Mouse (Mus musculus) forebrain, embryonic 13.5 days (tissue): Measurements from ENCODE around the gene Map2k1. TPM values are rescaled to one million over a fixed set of nuclear protein-coding genes. Genes with fewer than 3 reads are reported as not detected.
A peak's percentile ranks its signal among the peaks of the same experiment; 100 is the strongest.
"Not testable (repeated sequence)": the region's sequence is repeated elsewhere in the genome, so short reads cannot be mapped to it uniquely, and the experiment has no call there.

Experiments used
- ATAC-seq: fragments of 200-750 bp; cut with Nextera tagmentation; 2 replicates; pipeline ENCODE4 v1.8.0; 2017
- H3K27ac ChIP-seq: fragments of 300-500 bp; sonication (generic); 2 replicates; pipeline ENCODE4 v1.5.1; 2015; ENCODE audit warnings: inconsistent platforms, mild to moderate bottlenecking, moderate library complexity
- H3K27me3 ChIP-seq: fragments of 300-500 bp; sonication (generic); 2 replicates; pipeline ENCODE4 v1.6.1; 2015; ENCODE audit warnings: mild to moderate bottlenecking, inconsistent platforms
- H3K36me3 ChIP-seq: fragments of 300-500 bp; sonication (generic); 2 replicates; pipeline ENCODE4 v1.6.1; 2015; ENCODE audit warnings: mild to moderate bottlenecking, inconsistent platforms; ENCODE audit not compliant: poor library complexity, severe bottlenecking
- H3K4me1 ChIP-seq: fragments of 300-500 bp; sonication (generic); 2 replicates; pipeline ENCODE4 v1.6.1; 2015; ENCODE audit warnings: inconsistent platforms
- H3K4me2 ChIP-seq: fragments of 300-500 bp; sonication (generic); 2 replicates; pipeline ENCODE4 v1.6.1; 2015; ENCODE audit warnings: inconsistent platforms, mild to moderate bottlenecking, moderate library complexity
- H3K4me3 ChIP-seq: fragments of 300-500 bp; sonication (generic); 2 replicates; pipeline ENCODE4 v1.5.1; 2015; ENCODE audit warnings: mild to moderate bottlenecking, inconsistent platforms
- H3K9ac ChIP-seq: fragments of 300-500 bp; sonication (generic); 2 replicates; pipeline ENCODE4 v1.6.1; 2015; ENCODE audit warnings: mild to moderate bottlenecking, inconsistent platforms
- H3K9me3 ChIP-seq: fragments of 300-500 bp; sonication (generic); replicated peaks from 2 replicates; pipeline ENCODE4 v1.6.1; 2016; ENCODE audit warnings: inconsistent platforms
- WGBS: fragments of 180-500 bp; shearing (Covaris S2); methylation state at CpG from one replicate; pipeline ENCODE4 v1.1.7; 2015; 5-methylcytosine and 5-hydroxymethylcytosine counted together
- polyA plus RNA-seq: library from polyadenylated mRNA; unstranded; fragments of >200 nt; fragmentation: Nextera tagmentation; extraction: Ambion mirVana; gene quantifications from 2 replicates; pipeline ENCODE4 v1.2.1, GENCODE M21; 2015

The Map2k1 gene
- polyA plus RNA-seq, 1 experiment from 2014 or later: 40.3 TPM

GRCm38 (mm10) chr9:64271249-64271648 is 17.8 kb upstream of the Map2k1 start:
- H3K4me1 ChIP-seq: no peaks in the 10 kb centered on the region
- 75% methylated on average over 3 of the region's 3 CpGs for WGBS
- H3K27ac ChIP-seq: no peak overlapping the region
- no peaks in the 10 kb centered on the region for H3K9me3 ChIP-seq
- H3K36me3 ChIP-seq: no peaks in the 10 kb centered on the region
- H3K4me2 ChIP-seq: no peak overlapping the region
- H3K27me3 ChIP-seq: no peaks in the 10 kb centered on the region
- no peak overlapping the region for H3K9ac ChIP-seq
- ATAC-seq: no peak
- no peak overlapping the region for H3K4me3 ChIP-seq

DNA sequence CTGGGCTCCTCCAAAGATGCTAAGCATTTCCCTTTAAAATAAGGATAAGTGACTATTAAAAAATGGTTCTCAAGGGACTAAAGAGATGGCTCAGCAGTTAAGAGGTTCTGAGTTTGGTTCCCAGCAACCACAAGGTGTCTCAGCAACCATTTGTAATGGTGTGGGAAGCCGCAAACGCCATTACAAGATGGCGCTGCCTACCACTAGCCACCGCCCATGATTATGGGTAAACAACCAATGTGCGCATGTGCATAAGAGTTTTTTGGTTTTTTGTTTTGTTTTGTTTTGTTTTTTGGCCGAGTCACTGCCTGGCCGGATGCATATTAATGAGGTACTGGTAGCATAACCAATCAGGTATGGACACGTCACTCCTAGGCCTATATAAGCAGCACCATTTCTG is 15.4 kb upstream of the Map2k1 start:
- not testable (repeated sequence) for ATAC-seq, H3K4me3 ChIP-seq
- 93% methylated on average over 8 of the region's 8 CpGs for WGBS

GRCm38 (mm10) chr9:64268196-64268595 is 14.8 kb upstream of the Map2k1 start:
- Histone ChIP-seq H3K9ac (no peak overlapping the region), H3K36me3 (no peaks in the 10 kb centered on the region), H3K4me1 (no peaks in the 10 kb centered on the region), H3K4me3 (no peak overlapping the region), H3K27ac (no peak overlapping the region), H3K4me2 (no peak overlapping the region), H3K27me3 (no peaks in the 10 kb centered on the region), H3K9me3 (no peaks in the 10 kb centered on the region)
- no peak for ATAC-seq
- 88% methylated on average over 10 of the region's 10 CpGs for WGBS

More for the DNA sequence above, 15.4 kb upstream of the Map2k1 start:
- not testable (repeated sequence) for H3K9me3 ChIP-seq, H3K4me2 ChIP-seq, H3K27ac ChIP-seq, H3K36me3 ChIP-seq, H3K9ac ChIP-seq, H3K4me1 ChIP-seq, H3K27me3 ChIP-seq

GRCm38 (mm10) chr9:64267231-64267630 is 13.8 kb upstream of the Map2k1 start:
- Histone ChIP-seq H3K36me3 (no peaks in the 10 kb centered on the region), H3K27ac (no peak overlapping the region), H3K9ac (no peak overlapping the region), H3K9me3 (no peaks in the 10 kb centered on the region), H3K4me3 (no peak overlapping the region), H3K27me3 (no peaks in the 10 kb centered on the region), H3K4me1 (no peaks in the 10 kb centered on the region), H3K4me2 (no peak overlapping the region)
- ATAC-seq: no peak
- 85% methylated on average over 1 of the region's 1 CpGs for WGBS

DNA sequence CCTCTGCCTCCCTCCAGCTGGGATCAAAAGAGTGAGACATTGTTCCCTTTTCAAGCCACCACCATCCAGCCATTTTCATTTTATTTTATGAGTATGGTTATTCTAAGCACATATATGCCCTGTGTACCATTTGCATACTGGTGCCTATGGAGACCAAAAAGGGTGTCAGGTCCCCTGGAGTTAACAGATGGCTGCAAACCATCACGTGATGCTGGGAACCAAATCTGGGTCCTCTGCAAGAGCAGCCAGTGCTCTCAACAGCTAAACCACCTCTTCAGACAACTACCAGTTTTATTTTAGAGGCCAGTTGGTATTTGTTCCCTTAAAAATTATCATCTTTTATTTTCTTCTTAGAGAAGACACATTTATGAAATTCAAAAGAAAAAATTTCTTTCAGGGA is 11.4 kb upstream of the Map2k1 start:
- no peak for ATAC-seq
- 59% methylated on average over 1 of the region's 1 CpGs for WGBS
- H3K36me3 ChIP-seq: no peaks in the 10 kb centered on the region
- H3K9me3 ChIP-seq: 0 out of 2 replicates have a peak, but pooled peaks cover 2% of the 10 kb centered on the region
- no peak overlapping the region for H3K9ac ChIP-seq
- H3K4me1 ChIP-seq: no peaks in the 10 kb centered on the region
- H3K27me3 ChIP-seq: no peaks in the 10 kb centered on the region
- no peak overlapping the region for H3K27ac ChIP-seq
- no peak overlapping the region for H3K4me2 ChIP-seq
- no peak overlapping the region for H3K4me3 ChIP-seq

DNA sequence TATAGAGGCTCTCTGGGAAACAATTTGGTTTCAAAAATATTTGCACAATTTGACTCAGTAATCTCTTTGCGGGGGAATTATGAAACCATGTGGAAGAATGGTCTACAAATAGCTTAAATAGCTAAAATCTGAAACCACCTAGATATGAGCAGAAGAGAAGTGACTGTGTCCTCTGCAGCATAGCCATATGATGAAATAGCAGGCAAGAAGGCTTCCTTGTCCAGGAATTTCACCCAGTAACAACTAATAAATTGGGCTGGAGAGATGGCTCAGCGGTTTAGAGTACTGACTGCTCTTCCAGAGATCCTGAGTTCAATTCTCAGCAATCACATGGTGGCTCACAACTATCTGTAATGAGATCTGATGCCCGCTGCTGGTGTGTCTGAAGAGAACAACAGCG is 7.6 kb upstream of the Map2k1 start:
- H3K9me3 ChIP-seq: 0 out of 2 replicates have a peak, but pooled peaks cover 2% of the 10 kb centered on the region
- 92% methylated on average over 4 of the region's 4 CpGs for WGBS
- H3K27ac ChIP-seq: no peak overlapping the region
- H3K27me3 ChIP-seq: no peaks in the 10 kb centered on the region
- no peaks in the 10 kb centered on the region for H3K36me3 ChIP-seq
- H3K4me1 ChIP-seq: no peaks in the 10 kb centered on the region
- no peak for ATAC-seq
- no peak overlapping the region for H3K4me3 ChIP-seq
- no peak overlapping the region for H3K9ac ChIP-seq
- no peak overlapping the region for H3K4me2 ChIP-seq

- Histone ChIP-seq H3K27me3 (no peaks in the 10 kb centered on the region), H3K4me2 (no peak overlapping the region), H3K4me1 (no peaks in the 10 kb centered on the region), H3K9me3 (0 out of 2 replicates have a peak, but pooled peaks cover 2% of the 10 kb centered on the region), H3K36me3 (no peaks in the 10 kb centered on the region), H3K4me3 (no peak overlapping the region), H3K9ac (no peak overlapping the region), H3K27ac (no peak overlapping the region)
- 89% methylated on average over 5 of the region's 5 CpGs for WGBS
- ATAC-seq: no peak
Measured at GRCm38 (mm10) chr9:64259906-64260305, 6.5 kb upstream of the Map2k1 start.

- 95% methylated on average over 3 of the region's 3 CpGs for WGBS
Measured at GRCm38 (mm10) chr9:64256204-64256603, 2.8 kb upstream of the Map2k1 start.

GRCm38 (mm10) chr9:64255422-64255821 is 2.0 kb upstream of the Map2k1 start:
- Histone ChIP-seq H3K4me2 (no peak overlapping the region), H3K4me1 (peaks cover 18% of the 10 kb centered on the region), H3K27me3 (no peaks in the 10 kb centered on the region), H3K27ac (no peak overlapping the region), H3K36me3 (no peaks in the 10 kb centered on the region), H3K4me3 (no peak overlapping the region), H3K9me3 (no peaks in the 10 kb centered on the region), H3K9ac (no peak overlapping the region)
- 83% methylated on average over 3 of the region's 3 CpGs for WGBS
- no peak for ATAC-seq

More at GRCm38 (mm10) chr9:64256204-64256603, 2.8 kb upstream of the Map2k1 start:
- Histone ChIP-seq H3K27me3 (no peaks in the 10 kb centered on the region), H3K27ac (no peak overlapping the region), H3K4me1 (peaks cover 15% of the 10 kb centered on the region), H3K36me3 (no peaks in the 10 kb centered on the region), H3K4me2 (no peak overlapping the region), H3K9me3 (no peaks in the 10 kb centered on the region), H3K4me3 (no peak overlapping the region), H3K9ac (no peak overlapping the region)
- no peak for ATAC-seq

- no peaks in the 10 kb centered on the region for H3K9me3 ChIP-seq
- no peak; the same call in 1 of the 2 replicates for ATAC-seq
- peak overlapping the region; percentile 95 for H3K4me2 ChIP-seq
- peak overlapping the region; percentile 89 for H3K9ac ChIP-seq
- H3K27me3 ChIP-seq: no peaks in the 10 kb centered on the region
- WGBS: under 1% methylated on average over 16 of the region's 16 CpGs
- peak overlapping the region; percentile 88; the same call in 1 of the 2 replicates for H3K27ac ChIP-seq
- H3K4me3 ChIP-seq: peak overlapping the region; percentile 92
- 0 out of 2 replicates have a peak, but pooled peaks cover 4% of the 10 kb centered on the region for H3K36me3 ChIP-seq
- H3K4me1 ChIP-seq: peaks cover 22% of the 10 kb centered on the region
Measured at GRCm38 (mm10) chr9:64252591-64253020, 825 bp downstream of the Map2k1 start.

- Histone ChIP-seq H3K4me3 (no peak overlapping the region), H3K4me2 (no peak overlapping the region), H3K4me1 (peaks cover 22% of the 10 kb centered on the region), H3K9me3 (no peaks in the 10 kb centered on the region), H3K9ac (no peak overlapping the region), H3K27ac (no peak overlapping the region), H3K36me3 (0 out of 2 replicates have a peak, but pooled peaks cover 4% of the 10 kb centered on the region), H3K27me3 (no peaks in the 10 kb centered on the region)
- ATAC-seq: no peak
Measured at GRCm38 (mm10) chr9:64250111-64250730, 3.2 kb downstream of the Map2k1 start.

DNA sequence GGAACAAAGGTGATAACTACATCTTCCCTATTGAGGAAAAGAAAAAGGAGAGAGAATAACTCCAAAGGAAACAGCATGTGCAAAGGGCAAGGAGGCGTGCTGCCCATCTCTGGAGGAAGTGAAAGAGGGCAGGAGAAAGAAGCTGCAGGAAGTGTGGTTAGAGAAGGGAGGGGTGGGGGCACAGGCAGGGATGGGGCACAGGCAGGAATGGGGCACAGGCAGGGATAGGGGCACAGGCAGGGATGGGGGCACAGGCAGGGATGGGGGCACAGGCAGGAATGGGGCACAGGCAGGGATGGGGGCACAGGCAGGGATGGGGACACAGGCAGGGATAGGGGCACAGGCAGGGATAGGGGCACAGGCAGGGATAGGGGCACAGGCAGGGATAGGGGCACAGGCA is 4.1 kb downstream of the Map2k1 start:
- Histone ChIP-seq H3K27me3 (no peaks in the 10 kb centered on the region), H3K27ac (no peak overlapping the region), H3K4me1 (peaks cover 22% of the 10 kb centered on the region), H3K4me2 (no peak overlapping the region), H3K4me3 (no peak overlapping the region), H3K9ac (no peak overlapping the region), H3K36me3 (0 out of 2 replicates have a peak, but pooled peaks cover 4% of the 10 kb centered on the region), H3K9me3 (no peaks in the 10 kb centered on the region)
- 88% methylated on average over 1 of the region's 1 CpGs for WGBS
- no peak for ATAC-seq

DNA sequence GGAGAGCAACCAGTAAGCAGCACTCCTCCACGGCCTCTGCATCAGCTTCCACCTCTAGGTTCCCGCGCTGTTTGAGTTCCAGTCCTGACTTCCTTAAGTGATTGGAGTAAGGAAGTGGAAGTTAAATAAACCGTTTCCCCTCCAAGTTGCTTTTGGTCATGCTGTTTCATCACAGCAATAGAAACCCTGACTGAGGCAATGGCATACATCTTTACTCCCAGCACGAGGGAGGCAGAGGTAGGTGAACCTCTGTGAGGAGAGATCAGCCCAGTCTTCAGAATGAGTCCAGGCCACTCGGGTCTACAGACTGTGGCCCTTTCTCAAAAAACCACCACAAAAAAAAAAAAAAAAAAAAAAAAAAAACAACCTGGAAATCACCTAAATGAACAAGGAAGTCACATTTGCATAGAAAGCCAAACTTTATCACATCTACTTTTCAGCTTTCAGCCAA is 11.0 kb downstream of the Map2k1 start:
- H3K27me3 ChIP-seq: no peaks in the 10 kb centered on the region
- H3K4me3 ChIP-seq: no peak overlapping the region
- H3K9ac ChIP-seq: no peak overlapping the region
- peaks cover 4% of the 10 kb centered on the region; the same call in 1 of the 2 replicates for H3K4me1 ChIP-seq
- H3K4me2 ChIP-seq: no peak overlapping the region
- H3K9me3 ChIP-seq: no peaks in the 10 kb centered on the region
- H3K36me3 ChIP-seq: no peaks in the 10 kb centered on the region; the same call in 1 of the 2 replicates
- no peak overlapping the region for H3K27ac ChIP-seq
- ATAC-seq: no peak
- 78% methylated on average over 6 of the region's 6 CpGs for WGBS
